Mouse (Mus musculus) induced T-regulatory cell, adult 2 months (primary cell): ENCODE measurements around the gene Cyth4.

Experiments used
- DNase-seq: peaks from one replicate; pipeline ENCODE4 v3.0.0-alpha.2; 2012; ENCODE audit warnings: low read depth

Cyth4 gene

GRCm38 (mm10) chr15:78587050-78587994 lies 9.5 kb upstream of the Cyth4 start:
- DNase-seq: peak; percentile 93

GRCm38 (mm10) chr15:78588049-78588448 lies 8.8 kb upstream of the Cyth4 start:
- DNase-seq: no peak

GRCm38 (mm10) chr15:78588900-78589299 lies 7.9 kb upstream of the Cyth4 start:
- DNase-seq: peak; percentile 75

- DNase-seq: no peak
Observed at GRCm38 (mm10) chr15:78589936-78590335, 6.9 kb upstream of the Cyth4 start.

GRCm38 (mm10) chr15:78590785-78591184 lies 6.1 kb upstream of the Cyth4 start:
- no peak for DNase-seq

GRCm38 (mm10) chr15:78591680-78592451 lies 5.0 kb upstream of the Cyth4 start:
- peak; percentile 94 for DNase-seq

GRCm38 (mm10) chr15:78592452-78592968 lies 4.3 kb upstream of the Cyth4 start:
- no peak for DNase-seq

- DNase-seq: peak; percentile 53
Observed at GRCm38 (mm10) chr15:78593896-78594425, 2.9 kb upstream of the Cyth4 start.

- peak; percentile 91 for DNase-seq
Observed at GRCm38 (mm10) chr15:78594831-78595230, 2.0 kb upstream of the Cyth4 start.

GRCm38 (mm10) chr15:78595468-78595867 lies 1.4 kb upstream of the Cyth4 start:
- peak; percentile 58 for DNase-seq

- DNase-seq: no peak
Observed at GRCm38 (mm10) chr15:78596504-78596903, 343 bp upstream of the Cyth4 start.

GRCm38 (mm10) chr15:78597729-78598128 lies 882 bp downstream of the Cyth4 start:
- peak; percentile 86 for DNase-seq

GRCm38 (mm10) chr15:78599124-78599523 lies 2.3 kb downstream of the Cyth4 start:
- DNase-seq: no peak

- peak; percentile 22 for DNase-seq
Observed at GRCm38 (mm10) chr15:78599529-78600193, 2.8 kb downstream of the Cyth4 start.

- no peak for DNase-seq
Observed at GRCm38 (mm10) chr15:78601180-78601579, 4.3 kb downstream of the Cyth4 start.

GRCm38 (mm10) chr15:78604255-78604654 lies 7.4 kb downstream of the Cyth4 start:
- no peak for DNase-seq

- no peak for DNase-seq
Observed at GRCm38 (mm10) chr15:78605371-78605791, 8.5 kb downstream of the Cyth4 start.

GRCm38 (mm10) chr15:78606059-78606458 lies 9.2 kb downstream of the Cyth4 start:
- DNase-seq: no peak

GRCm38 (mm10) chr15:78607463-78607862 lies 10.6 kb downstream of the Cyth4 start:
- DNase-seq: peak; percentile 63

GRCm38 (mm10) chr15:78610705-78611462 lies 14.0 kb downstream of the Cyth4 start:
- peak; percentile 58 for DNase-seq

- peak; percentile 87 for DNase-seq
Observed at GRCm38 (mm10) chr15:78614536-78614935, 17.7 kb downstream of the Cyth4 start.
